Mouse (Mus musculus) heart, adult 2 months (tissue): ENCODE results near the gene Rpl35a. TPM values are rescaled to one million over a fixed set of nuclear protein-coding genes. Genes with fewer than 3 reads are reported as not detected.

Experiments used
- DNase-seq, 2 experiments: peaks; one replicate each; pipeline ENCODE4 v3.0.0; 2021
- H3K27ac ChIP-seq: fragments of 200-600 bp; 2 replicates; pipeline ENCODE4 v1.8.1; 2022
- H3K27me3 ChIP-seq: fragments of 200-500 bp; 2 replicates; pipeline ENCODE4 v1.6.1; 2012; ENCODE audit warnings: mild to moderate bottlenecking, low read length, inconsistent platforms, mixed read lengths; ENCODE audit not compliant: control insufficient read depth, insufficient read depth
- H3K36me3 ChIP-seq: fragments of 200-500 bp; 2 replicates; pipeline ENCODE4 v1.6.1; 2012; ENCODE audit warnings: low read length, inconsistent platforms; ENCODE audit not compliant: control insufficient read depth, insufficient read depth
- H3K4me1 ChIP-seq: fragments of 200-500 bp; 2 replicates; pipeline ENCODE4 v1.6.1; 2011; ENCODE audit warnings: low read length; ENCODE audit not compliant: control insufficient read depth, insufficient read depth
- H3K4me3 ChIP-seq: fragments of 200-600 bp; 2 replicates; pipeline ENCODE4 v1.8.1; 2022
- H3K79me2 ChIP-seq: fragments of 200-500 bp; replicated peaks from 2 replicates; pipeline ENCODE4 v1.6.1; 2012; ENCODE audit warnings: mild to moderate bottlenecking, inconsistent platforms, low read length, moderate library complexity, mixed read lengths; ENCODE audit not compliant: control insufficient read depth, insufficient read depth
- H3K9ac ChIP-seq: fragments of 200-500 bp; 2 replicates; pipeline ENCODE4 v1.6.1; 2012; ENCODE audit warnings: low read depth, mild to moderate bottlenecking, control low read depth, inconsistent platforms, low read length, mixed read lengths
- CTCF ChIP-seq: fragments of 200-600 bp; IDR thresholded peaks from 2 replicates; pipeline ENCODE4 v1.8.1; 2022; ENCODE audit warnings: antibody characterized with exemption, mild to moderate bottlenecking, moderate library complexity
- EP300 ChIP-seq: fragments of 200-500 bp; IDR thresholded peaks from 2 replicates; pipeline ENCODE4 v1.6.1; 2011; ENCODE audit warnings: low read depth, low read length, control low read depth; ENCODE audit not compliant: insufficient read depth
- POLR2A ChIP-seq: fragments of 200-500 bp; IDR thresholded peaks from 2 replicates; pipeline ENCODE4 v1.6.1; 2011; ENCODE audit warnings: mild to moderate bottlenecking, low read depth, low read length, control low read depth; ENCODE audit not compliant: insufficient read depth
- WGBS: fragments of 180-500 bp; shearing (Covaris S2); methylation state at CpG from one replicate; pipeline ENCODE4 v1.1.7; 2018; 5-methylcytosine and 5-hydroxymethylcytosine counted together
- intact Hi-C: fragments of 180-260 bp; cut with DNase I; formaldehyde crosslinking; loops from one replicate; pipeline ENCODE4 v1.15.1; 2025
- polyA plus RNA-seq: library from polyadenylated mRNA; depleted of rRNA; stranded (reverse); fragments of >200 nt; gene quantifications from 2 replicates; pipeline ENCODE4 v1.2.3, GENCODE M21; 2012
- total RNA-seq, 2 experiments: library from RNA; stranded (reverse); gene quantifications; 2 replicates each; pipeline ENCODE4 v1.2.3; 2021

The Rpl35a gene
- total and polyA plus RNA-seq, 3 experiments: 167 to 319 (median 298) TPM

GRCm38 (mm10) chr16:33024456-33025104, 31.7 kb upstream of the Rpl35a start:
- 56% methylated on average over 8 of the region's 8 CpGs for WGBS
- H3K79me2 ChIP-seq: no peaks in the 10 kb centered on the region
- TF ChIP-seq POLR2A (no peak), CTCF (no peak)
- no peak overlapping the region for H3K4me3 ChIP-seq
- no peak overlapping the region for H3K27ac ChIP-seq
- no peak for DNase-seq
- H3K27me3 ChIP-seq: no peaks in the 10 kb centered on the region
- intact Hi-C loops: loop anchor here (5.0 to 10.0 kb wide), 3 partner anchors 133 to 310 kb away; partner anchors contain the start of gene Smbd1
- no peaks in the 10 kb centered on the region for H3K36me3 ChIP-seq
- no peak overlapping the region for H3K9ac ChIP-seq
- no peaks in the 10 kb centered on the region for H3K4me1 ChIP-seq

GRCm38 (mm10) chr16:33026357-33026756, 29.9 kb upstream of the Rpl35a start:
- TF ChIP-seq EP300 (no peak), CTCF (no peak), POLR2A (no peak)
- no peaks in the 10 kb centered on the region for H3K27me3 ChIP-seq
- DNase-seq: no peak
- no peak overlapping the region for H3K27ac ChIP-seq
- H3K36me3 ChIP-seq: no peaks in the 10 kb centered on the region
- H3K79me2 ChIP-seq: no peaks in the 10 kb centered on the region
- intact Hi-C loops: loop anchor here (10.0 kb wide), 1 partner anchor 312 kb away; no protein-coding TSS in a partner anchor
- H3K4me3 ChIP-seq: no peak overlapping the region
- no peaks in the 10 kb centered on the region for H3K4me1 ChIP-seq
- no peak overlapping the region for H3K9ac ChIP-seq
- WGBS: 63% methylated on average over 7 of the region's 7 CpGs

DNA sequence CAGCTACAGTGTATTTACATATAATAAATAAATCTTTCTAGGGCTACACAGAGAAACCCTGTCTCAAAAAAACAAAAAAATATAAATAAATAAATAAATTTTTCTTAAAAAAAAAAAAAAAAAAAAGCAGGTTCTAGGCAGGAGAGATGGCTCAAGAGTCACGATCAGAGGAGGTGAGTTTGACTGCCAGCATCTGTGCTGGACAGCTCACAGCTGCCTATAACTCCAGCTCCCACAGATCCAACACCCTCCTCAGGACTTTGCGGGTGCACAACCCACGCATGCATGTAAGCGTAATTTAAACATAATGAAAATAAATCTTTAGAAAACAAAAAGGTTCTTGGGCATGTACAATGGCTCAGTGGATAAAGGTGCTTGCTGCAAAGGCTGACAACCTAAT, 20.2 kb upstream of the Rpl35a start:
- H3K4me1 ChIP-seq: no peaks in the 10 kb centered on the region; the same call in 1 of the 2 replicates
- H3K27ac ChIP-seq: no peak overlapping the region
- no peak for TF ChIP-seq EP300
- TF ChIP-seq POLR2A: no peak
- no peak for TF ChIP-seq CTCF
- no peaks in the 10 kb centered on the region for H3K79me2 ChIP-seq
- WGBS: 80% methylated on average over 4 of the region's 4 CpGs
- no peaks in the 10 kb centered on the region for H3K27me3 ChIP-seq
- no peak overlapping the region for H3K9ac ChIP-seq
- H3K4me3 ChIP-seq: no peak overlapping the region
- DNase-seq: no peak
- H3K36me3 ChIP-seq: no peaks in the 10 kb centered on the region
- intact Hi-C loops: no loop called here

- no peak overlapping the region for H3K9ac ChIP-seq
- H3K79me2 ChIP-seq: no peaks in the 10 kb centered on the region
- no peaks in the 10 kb centered on the region for H3K36me3 ChIP-seq
- TF ChIP-seq EP300: no peak
- no peak for TF ChIP-seq CTCF
- TF ChIP-seq POLR2A: no peak
- DNase-seq: no peak
- WGBS: 71% methylated on average over 1 of the region's 1 CpGs
- no peaks in the 10 kb centered on the region for H3K27me3 ChIP-seq
- H3K4me3 ChIP-seq: no peak overlapping the region
- no peak overlapping the region for H3K27ac ChIP-seq
- intact Hi-C loops: no loop called here
- H3K4me1 ChIP-seq: no peaks in the 10 kb centered on the region
These were observed 13.6 kb upstream of the Rpl35a start for GRCm38 (mm10) chr16:33042682-33043081.

GRCm38 (mm10) chr16:33043268-33043667, 13.0 kb upstream of the Rpl35a start:
- Histone ChIP-seq H3K4me1 (no peaks in the 10 kb centered on the region), H3K27me3 (no peaks in the 10 kb centered on the region), H3K36me3 (no peaks in the 10 kb centered on the region), H3K79me2 (no peaks in the 10 kb centered on the region), H3K4me3 (no peak overlapping the region), H3K27ac (no peak overlapping the region), H3K9ac (no peak overlapping the region)
- TF ChIP-seq POLR2A (no peak), CTCF (no peak), EP300 (no peak)
- intact Hi-C loops: no loop called here
- WGBS: 33% methylated on average over 2 of the region's 2 CpGs
- DNase-seq: no peak

DNA sequence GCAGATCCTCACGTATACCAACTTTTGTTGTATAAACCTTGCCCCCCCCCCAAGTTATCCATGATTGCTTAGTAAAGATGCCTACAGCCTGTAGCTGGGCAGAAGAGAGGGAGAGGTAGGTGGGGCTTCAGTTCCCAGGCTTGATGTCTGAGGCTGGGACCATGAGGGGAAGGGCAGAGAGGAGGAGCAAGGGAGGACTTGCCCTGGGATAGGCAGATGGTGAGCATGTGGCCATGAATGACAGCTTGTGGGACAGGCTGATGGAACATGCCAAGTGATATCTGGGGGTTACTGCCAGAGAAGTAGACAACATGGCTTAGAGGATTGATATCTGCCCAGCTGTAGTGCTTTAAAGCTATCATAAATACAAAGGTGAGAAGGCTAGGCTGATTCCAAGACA, 8.2 kb upstream of the Rpl35a start:
- intact Hi-C loops: no loop called here
- no peaks in the 10 kb centered on the region for H3K4me1 ChIP-seq
- no peak overlapping the region for H3K4me3 ChIP-seq
- no peaks in the 10 kb centered on the region for H3K79me2 ChIP-seq
- H3K27me3 ChIP-seq: no peaks in the 10 kb centered on the region
- WGBS: 93% methylated on average over 1 of the region's 1 CpGs
- H3K27ac ChIP-seq: no peak overlapping the region
- no peaks in the 10 kb centered on the region for H3K36me3 ChIP-seq
- H3K9ac ChIP-seq: no peak overlapping the region
- TF ChIP-seq POLR2A: no peak
- TF ChIP-seq EP300: no peak
- TF ChIP-seq CTCF: no peak
- no peak for DNase-seq
